Mouse (Mus musculus) midbrain, postnatal 0 days (tissue): ENCODE measurements at regions not wholly inside any gene's neighbourhood (a gene's known extent, or its start where the extent isn't known, plus 50 kb on each side); places are given as distances from the start of the nearest gene placed in this dataset.

Experiments used
- ATAC-seq: fragments of 200-750 bp; cut with Nextera tagmentation; 2 replicates; pipeline ENCODE4 v1.8.0; 2017; ENCODE audit warnings: moderate number of reproducible peaks, mild to moderate bottlenecking, moderate TSS enrichment, moderate library complexity; ENCODE audit not compliant: low FRiP score
- DNase-seq: peaks from one replicate; pipeline ENCODE4 v3.0.0-alpha.2; 2015; ENCODE audit warnings: low spot score
- H3K27ac ChIP-seq: fragments of 300-500 bp; sonication (generic); 2 replicates; pipeline ENCODE4 v1.5.1; 2014; ENCODE audit warnings: low read depth, mild to moderate bottlenecking, low read length, mixed read lengths
- H3K27me3 ChIP-seq: fragments of 300-500 bp; sonication (generic); 2 replicates; pipeline ENCODE4 v1.6.1; 2014; ENCODE audit warnings: low read length, control low read depth, mixed read lengths; ENCODE audit not compliant: insufficient read depth
- H3K36me3 ChIP-seq: fragments of 300-500 bp; sonication (generic); 2 replicates; pipeline ENCODE4 v1.6.1; 2014; ENCODE audit warnings: low read length, control low read depth, mixed read lengths; ENCODE audit not compliant: insufficient read depth
- H3K4me1 ChIP-seq: fragments of 300-500 bp; sonication (generic); 2 replicates; pipeline ENCODE4 v1.6.1; 2014; ENCODE audit warnings: mild to moderate bottlenecking, control low read depth, antibody characterized with exemption, low read length, mixed read lengths; ENCODE audit not compliant: insufficient read depth
- H3K4me2 ChIP-seq: fragments of 300-500 bp; sonication (generic); 2 replicates; pipeline ENCODE4 v1.6.1; 2014; ENCODE audit warnings: low read depth, mild to moderate bottlenecking, low read length, mixed read lengths; ENCODE audit not compliant: poor library complexity, severe bottlenecking
- H3K4me3 ChIP-seq: fragments of 300-500 bp; sonication (generic); 2 replicates; pipeline ENCODE4 v1.5.1; 2014; ENCODE audit warnings: low read depth, mild to moderate bottlenecking, low read length, moderate library complexity
- H3K9ac ChIP-seq: fragments of 300-500 bp; sonication (generic); replicated peaks from 2 replicates; pipeline ENCODE4 v1.6.1; 2014; ENCODE audit warnings: mild to moderate bottlenecking, low read length, moderate library complexity, mixed read lengths; ENCODE audit not compliant: poor library complexity, severe bottlenecking
- H3K9me3 ChIP-seq: fragments of 300-500 bp; sonication (generic); 2 replicates; pipeline ENCODE4 v1.6.1; 2016; ENCODE audit warnings: low read length, control low read depth
- CTCF ChIP-seq: IDR thresholded peaks from 2 replicates; pipeline ENCODE4 v1.5.1; 2016; ENCODE audit warnings: antibody characterized with exemption, mild to moderate bottlenecking
- WGBS: fragments of 180-500 bp; shearing (Covaris S2); extraction: QIAGEN DNeasy Blood & Tissue Kit; methylation state at CpG from one replicate; pipeline ENCODE4 v1.1.7; 2014; 5-methylcytosine and 5-hydroxymethylcytosine counted together

- Histone ChIP-seq H3K9ac (no peak overlapping the region), H3K9me3 (no peaks in the 10 kb centered on the region), H3K4me2 (no peak overlapping the region), H3K36me3 (no peaks in the 10 kb centered on the region), H3K4me1 (no peaks in the 10 kb centered on the region), H3K4me3 (no peak overlapping the region), H3K27me3 (no peaks in the 10 kb centered on the region), H3K27ac (no peak overlapping the region)
- TF ChIP-seq CTCF = no peak
- DNase-seq (peak; percentile 11), ATAC-seq (no peak)
- 70% methylated on average over 20 of the region's 20 CpGs for WGBS
Observed at GRCm38 (mm10) chr15:25539344-25540176, 82.8 kb upstream of the Myo10 start.

- no peak for ATAC-seq
- no peak for TF ChIP-seq CTCF
- Histone ChIP-seq H3K9me3 (no peaks in the 10 kb centered on the region), H3K4me3 (no peak overlapping the region), H3K4me1 (no peaks in the 10 kb centered on the region), H3K27ac (no peak overlapping the region), H3K9ac (no peak overlapping the region), H3K4me2 (no peak overlapping the region), H3K36me3 (no peaks in the 10 kb centered on the region), H3K27me3 (no peaks in the 10 kb centered on the region)
- WGBS = 81% methylated on average over 4 of the region's 4 CpGs
- no peak for DNase-seq
Observed at GRCm38 (mm10) chr15:25542382-25542781, 79.9 kb upstream of the Myo10 start.

- no peak overlapping the region for H3K9ac ChIP-seq
- H3K9me3 ChIP-seq = no peaks in the 10 kb centered on the region
- H3K4me1 ChIP-seq = no peaks in the 10 kb centered on the region
- H3K4me2 ChIP-seq = no peak overlapping the region
- 69% methylated on average over 4 of the region's 4 CpGs for WGBS
- no peaks in the 10 kb centered on the region for H3K27me3 ChIP-seq
- no peak overlapping the region for H3K4me3 ChIP-seq
- TF ChIP-seq CTCF = no peak
- no peak overlapping the region for H3K27ac ChIP-seq
- H3K36me3 ChIP-seq = no peaks in the 10 kb centered on the region
- ATAC-seq (no peak), DNase-seq (no peak)
Observed at GRCm38 (mm10) chr15:25546185-25546584, 76.1 kb upstream of the Myo10 start.

- H3K27ac ChIP-seq = no peak overlapping the region
- H3K27me3 ChIP-seq = no peaks in the 10 kb centered on the region
- 88% methylated on average over 8 of the region's 8 CpGs for WGBS
- no peak overlapping the region for H3K9ac ChIP-seq
- no peaks in the 10 kb centered on the region for H3K4me1 ChIP-seq
- no peak overlapping the region for H3K4me2 ChIP-seq
- DNase-seq = no peak
- no peak overlapping the region for H3K4me3 ChIP-seq
- no peak for ATAC-seq
- H3K9me3 ChIP-seq = no peaks in the 10 kb centered on the region
- H3K36me3 ChIP-seq = no peaks in the 10 kb centered on the region
- TF ChIP-seq CTCF = no peak
Observed at GRCm38 (mm10) chr15:25550269-25551054, 71.9 kb upstream of the Myo10 start.

GRCm38 (mm10) chr15:25554945-25555344, 67.4 kb upstream of the Myo10 start:
- no peaks in the 10 kb centered on the region for H3K9me3 ChIP-seq
- H3K9ac ChIP-seq = no peak overlapping the region
- no peak overlapping the region for H3K27ac ChIP-seq
- H3K4me3 ChIP-seq = no peak overlapping the region
- TF ChIP-seq CTCF = no peak
- ATAC-seq (no peak), DNase-seq (no peak)
- no peaks in the 10 kb centered on the region for H3K27me3 ChIP-seq
- no peaks in the 10 kb centered on the region for H3K4me1 ChIP-seq
- no peak overlapping the region for H3K4me2 ChIP-seq
- H3K36me3 ChIP-seq = no peaks in the 10 kb centered on the region
- 83% methylated on average over 10 of the region's 10 CpGs for WGBS

DNA sequence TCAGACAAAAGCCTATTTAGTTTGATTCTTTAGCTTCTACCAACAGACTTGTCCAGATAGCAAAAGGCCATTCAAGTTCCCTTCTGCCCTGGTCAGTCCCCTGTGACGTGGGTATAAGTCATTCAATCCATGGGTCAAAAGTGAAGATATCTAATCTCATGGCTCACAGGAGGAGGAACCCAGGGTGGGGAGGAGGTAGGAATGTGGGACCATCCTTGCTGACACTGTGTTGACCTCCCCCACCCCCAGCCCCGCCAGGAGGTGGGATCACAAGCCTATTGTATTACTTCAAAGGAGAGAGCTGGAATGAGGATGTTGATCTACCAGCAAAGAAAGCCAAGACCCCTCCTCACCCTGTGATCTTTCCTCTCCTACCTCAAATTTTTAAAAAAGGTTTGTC, 66.5 kb upstream of the Myo10 start:
- no peak overlapping the region for H3K9ac ChIP-seq
- no peak overlapping the region for H3K27ac ChIP-seq
- 43% methylated on average over 2 of the region's 2 CpGs for WGBS
- H3K36me3 ChIP-seq = no peaks in the 10 kb centered on the region
- no peak overlapping the region for H3K4me3 ChIP-seq
- H3K4me1 ChIP-seq = no peaks in the 10 kb centered on the region
- no peak for DNase-seq
- ATAC-seq = no peak
- H3K27me3 ChIP-seq = no peaks in the 10 kb centered on the region
- no peak overlapping the region for H3K4me2 ChIP-seq
- no peaks in the 10 kb centered on the region for H3K9me3 ChIP-seq
- TF ChIP-seq CTCF = no peak
